Mouse (Mus musculus) E14TG2a.4 (cell line): Measurements from ENCODE around the gene Unkl.

Source experiments
- H3K27me3 ChIP-seq: 2 replicates; pipeline ENCODE4 v1.6.1; 2014; ENCODE audit warnings: low read length, control low read depth; ENCODE audit not compliant: insufficient read depth
- H3K36me3 ChIP-seq: 2 replicates; pipeline ENCODE4 v1.6.1; 2014; ENCODE audit warnings: low read length, control low read depth; ENCODE audit not compliant: insufficient read depth
- H3K4me1 ChIP-seq: replicated peaks from 2 replicates; pipeline ENCODE4 v1.6.1; 2014; ENCODE audit warnings: low read depth, low read length, control low read depth
- H3K4me3 ChIP-seq: replicated peaks from 2 replicates; pipeline ENCODE4 v1.5.1; 2014; ENCODE audit warnings: mild to moderate bottlenecking, low read length
- H3K9me3 ChIP-seq: 2 replicates; pipeline ENCODE4 v1.6.1; 2014; ENCODE audit warnings: low read length, control low read depth
- CTCF ChIP-seq: conservative IDR thresholded peaks from 2 replicates; pipeline ENCODE4 v1.5.1; 2014; ENCODE audit warnings: low read length
- NANOG ChIP-seq: IDR thresholded peaks from 2 replicates; pipeline ENCODE4 v1.6.1; 2014; ENCODE audit warnings: borderline replicate concordance, low read length, mixed read lengths
- POU5F1 ChIP-seq: IDR thresholded peaks from 2 replicates; pipeline ENCODE4 v1.6.1; 2014; ENCODE audit warnings: low read length, borderline replicate concordance

The Unkl gene

GRCm38 (mm10) chr17:25256140-25256754 lies 68.0 kb downstream of the Unkl start, which contains the start of gene Baiap3:
Gene Baiap3 (minus strand): TSS chr17:25256364.
- H3K27me3 ChIP-seq, result peaks cover 55% of the 10 kb centered on the region
- peaks cover 29% of the 10 kb centered on the region for H3K4me1 ChIP-seq
- TF ChIP-seq POU5F1, result no peak
- TF ChIP-seq CTCF, result no peak
- TF ChIP-seq NANOG, result no peak
- H3K36me3 ChIP-seq, result peaks cover 22% of the 10 kb centered on the region
- peak within 1 kb of the TSS; percentile 71 for H3K4me3 ChIP-seq
- no peaks in the 10 kb centered on the region for H3K9me3 ChIP-seq

- TF ChIP-seq NANOG (no peak), CTCF (no peak), POU5F1 (no peak)
- H3K27me3 ChIP-seq, result peaks cover 43% of the 10 kb centered on the region
- peaks cover 32% of the 10 kb centered on the region for H3K4me1 ChIP-seq
- no peak overlapping the region for H3K4me3 ChIP-seq
- H3K9me3 ChIP-seq, result no peaks in the 10 kb centered on the region
- H3K36me3 ChIP-seq, result peaks cover 28% of the 10 kb centered on the region
Measured at GRCm38 (mm10) chr17:25257804-25258261, 69.6 kb downstream of the Unkl start.

GRCm38 (mm10) chr17:25264453-25264852 lies 76.3 kb downstream of the Unkl start:
- no peak for TF ChIP-seq POU5F1
- 0 out of 2 replicates have a peak, but pooled peaks have one; percentile 18 for TF ChIP-seq CTCF
- no peak overlapping the region for H3K4me3 ChIP-seq
- H3K36me3 ChIP-seq, result peaks cover 84% of the 10 kb centered on the region

GRCm38 (mm10) chr17:25270795-25271335 lies 82.7 kb downstream of the Unkl start:
- Histone ChIP-seq H3K9me3 (no peaks in the 10 kb centered on the region), H3K27me3 (no peaks in the 10 kb centered on the region), H3K36me3 (peaks cover 62% of the 10 kb centered on the region), H3K4me3 (peak overlapping the region; percentile 100), H3K4me1 (peaks cover 73% of the 10 kb centered on the region)
- TF ChIP-seq NANOG, result no peak
- no peak for TF ChIP-seq POU5F1
- TF ChIP-seq CTCF, result no peak

More at GRCm38 (mm10) chr17:25264453-25264852, 76.3 kb downstream of the Unkl start:
- Histone ChIP-seq H3K4me1 (peaks cover 45% of the 10 kb centered on the region), H3K9me3 (no peaks in the 10 kb centered on the region), H3K27me3 (no peaks in the 10 kb centered on the region)

- TF ChIP-seq NANOG (no peak), POU5F1 (no peak), CTCF (no peak)
- no peaks in the 10 kb centered on the region for H3K27me3 ChIP-seq
- peaks cover 70% of the 10 kb centered on the region for H3K4me1 ChIP-seq
- H3K4me3 ChIP-seq, result peak overlapping the region; percentile 100
- no peaks in the 10 kb centered on the region for H3K9me3 ChIP-seq
- peaks cover 48% of the 10 kb centered on the region for H3K36me3 ChIP-seq
Measured at GRCm38 (mm10) chr17:25272326-25272725, 84.1 kb downstream of the Unkl start.

- Histone ChIP-seq H3K9me3 (no peaks in the 10 kb centered on the region), H3K4me3 (peak overlapping the region; percentile 100), H3K27me3 (no peaks in the 10 kb centered on the region), H3K36me3 (peaks cover 40% of the 10 kb centered on the region), H3K4me1 (peaks cover 63% of the 10 kb centered on the region)
- TF ChIP-seq NANOG, result no peak
- no peak for TF ChIP-seq POU5F1
- TF ChIP-seq CTCF, result no peak
Measured at GRCm38 (mm10) chr17:25272951-25273705, 84.9 kb downstream of the Unkl start.

GRCm38 (mm10) chr17:25273706-25274501 lies 85.7 kb downstream of the Unkl start:
- TF ChIP-seq CTCF (peak; percentile 61), POU5F1 (no peak), NANOG (no peak)
- H3K9me3 ChIP-seq, result no peaks in the 10 kb centered on the region

More at GRCm38 (mm10) chr17:25273706-25274501, 85.7 kb downstream of the Unkl start:
- Histone ChIP-seq H3K36me3 (peaks cover 32% of the 10 kb centered on the region), H3K27me3 (no peaks in the 10 kb centered on the region), H3K4me3 (peak overlapping the region; percentile 100), H3K4me1 (peaks cover 55% of the 10 kb centered on the region)
